Mouse (Mus musculus): ENCODE measurements around the gene Cpa1.

Gene Cpa1

GRCm38 (mm10) chr6:30621986-30622389, 17.0 kb upstream of the Cpa1 start:
- no peak for DNase-seq

GRCm38 (mm10) chr6:30624763-30625162, 14.3 kb upstream of the Cpa1 start:
- no peak for DNase-seq

- no peak for DNase-seq
Observed at GRCm38 (mm10) chr6:30628152-30628551, 10.9 kb upstream of the Cpa1 start.

- DNase-seq = no peak
Observed at GRCm38 (mm10) chr6:30629989-30630388, 9.0 kb upstream of the Cpa1 start.

- DNase-seq = no peak
Observed at GRCm38 (mm10) chr6:30635361-30635862, 3.6 kb upstream of the Cpa1 start.

GRCm38 (mm10) chr6:30636186-30636842, 2.7 kb upstream of the Cpa1 start:
- DNase-seq = no peak

- no peak for DNase-seq
Observed at GRCm38 (mm10) chr6:30643694-30644460, 4.9 kb downstream of the Cpa1 start.

GRCm38 (mm10) chr6:30644462-30644861, 5.4 kb downstream of the Cpa1 start:
- DNase-seq = no peak

- DNase-seq = no peak
Observed at GRCm38 (mm10) chr6:30645379-30645778, 6.4 kb downstream of the Cpa1 start.

- no peak for DNase-seq
Observed at GRCm38 (mm10) chr6:30649651-30650296, 10.8 kb downstream of the Cpa1 start.

- DNase-seq = no peak
Observed at GRCm38 (mm10) chr6:30652425-30653188, 13.6 kb downstream of the Cpa1 start.

- DNase-seq = no peak
Observed at GRCm38 (mm10) chr6:30653518-30653917, 14.5 kb downstream of the Cpa1 start.

- no peak for DNase-seq
Observed at GRCm38 (mm10) chr6:30654402-30654859, 15.4 kb downstream of the Cpa1 start.

GRCm38 (mm10) chr6:30654932-30655331, 15.9 kb downstream of the Cpa1 start:
- no peak for DNase-seq

GRCm38 (mm10) chr6:30657279-30657678, 18.3 kb downstream of the Cpa1 start:
- DNase-seq = no peak

GRCm38 (mm10) chr6:30658619-30659018, 19.6 kb downstream of the Cpa1 start:
- no peak for DNase-seq

GRCm38 (mm10) chr6:30664776-30665175, 25.8 kb downstream of the Cpa1 start:
- DNase-seq = no peak

- DNase-seq = no peak
Observed at GRCm38 (mm10) chr6:30665296-30665695, 26.3 kb downstream of the Cpa1 start.

- no peak for DNase-seq
Observed at GRCm38 (mm10) chr6:30666043-30666442, 27.0 kb downstream of the Cpa1 start.

GRCm38 (mm10) chr6:30667585-30667984, 28.6 kb downstream of the Cpa1 start:
- no peak for DNase-seq

- no peak for DNase-seq
Observed at GRCm38 (mm10) chr6:30671696-30672095, 32.7 kb downstream of the Cpa1 start.

- DNase-seq = no peak
Observed at GRCm38 (mm10) chr6:30673764-30674561, 34.9 kb downstream of the Cpa1 start.

Measured in thymus, adult 18-20 months (tissue).